Mouse (Mus musculus) gastrocnemius, adult 18-20 months (tissue): Measurements from ENCODE around the gene Thap8. TPM values are rescaled to one million over a fixed set of nuclear protein-coding genes. Genes with fewer than 3 reads are reported as not detected.

Experiments used
- DNase-seq: peaks from one replicate; pipeline ENCODE4 v3.0.0; 2021; ENCODE audit warnings: low spot score
- total RNA-seq, 2 experiments: library from RNA; stranded (reverse); gene quantifications; 2 replicates each; pipeline ENCODE4 v1.2.3; 2021

Gene Thap8
- total RNA-seq, 2 experiments from 2014 or later, result not detected

DNA sequence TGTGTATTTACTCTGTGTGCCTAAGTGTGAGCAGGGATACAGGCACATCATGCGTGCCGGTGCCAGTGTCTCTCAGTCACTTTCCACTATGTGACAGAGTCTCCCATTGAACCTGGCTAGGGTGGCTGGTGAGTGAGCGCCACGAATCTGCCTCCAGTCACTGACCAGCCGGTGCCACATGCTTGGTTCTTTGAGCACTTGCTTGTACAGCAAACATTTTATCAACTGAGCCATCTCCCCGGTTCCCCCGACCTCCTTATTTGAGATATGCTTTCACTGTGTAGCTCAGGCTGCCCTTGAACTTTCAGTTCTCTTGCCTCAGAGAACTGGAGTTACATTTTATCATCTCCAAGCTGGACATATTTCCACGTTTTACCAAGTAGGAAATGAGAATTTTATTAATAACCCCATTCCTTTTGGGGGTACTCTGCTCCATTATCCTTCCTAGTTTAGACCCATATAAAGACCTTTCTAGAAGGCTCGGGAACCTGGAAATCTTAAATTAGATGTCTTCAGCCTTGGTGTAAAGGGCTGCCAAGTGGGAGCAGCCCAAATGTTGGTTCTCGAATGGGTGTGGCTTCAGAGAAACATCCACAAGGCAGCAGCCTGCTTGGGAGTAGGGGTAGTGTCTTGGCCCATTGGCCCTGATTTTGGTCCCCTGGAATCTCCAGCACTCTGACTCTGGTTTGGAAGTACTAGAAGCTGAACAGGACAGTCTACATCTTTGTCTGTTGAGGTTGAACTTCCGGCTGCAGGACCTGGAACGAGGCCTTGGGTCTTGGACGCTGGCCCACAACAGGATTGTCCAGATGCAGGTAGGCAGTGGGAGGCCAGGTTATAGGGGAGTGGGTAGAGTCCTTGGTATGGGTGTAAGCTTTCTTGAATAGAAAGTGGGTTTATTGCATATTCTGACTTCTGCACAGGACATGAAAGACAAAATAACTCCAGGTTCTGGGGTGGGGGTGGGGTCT is 36.0 kb downstream of the Thap8 start:
- DNase-seq, result no peak

- no peak for DNase-seq
Measured at GRCm38 (mm10) chr7:30318142-30318541, 38.2 kb downstream of the Thap8 start.

- no peak for DNase-seq
Measured at GRCm38 (mm10) chr7:30320946-30321345, 41.1 kb downstream of the Thap8 start.

- DNase-seq, result peak; percentile 62
Measured at GRCm38 (mm10) chr7:30321539-30322284, 41.8 kb downstream of the Thap8 start, which contains the start of gene E130208F15Rik. E130208F15Rik (plus strand) TSS chr7:30321740.

- DNase-seq, result peak; percentile 98
Measured at GRCm38 (mm10) chr7:30322285-30322667, 42.4 kb downstream of the Thap8 start.

GRCm38 (mm10) chr7:30322865-30323264 is 43.0 kb downstream of the Thap8 start:
- no peak for DNase-seq

DNA sequence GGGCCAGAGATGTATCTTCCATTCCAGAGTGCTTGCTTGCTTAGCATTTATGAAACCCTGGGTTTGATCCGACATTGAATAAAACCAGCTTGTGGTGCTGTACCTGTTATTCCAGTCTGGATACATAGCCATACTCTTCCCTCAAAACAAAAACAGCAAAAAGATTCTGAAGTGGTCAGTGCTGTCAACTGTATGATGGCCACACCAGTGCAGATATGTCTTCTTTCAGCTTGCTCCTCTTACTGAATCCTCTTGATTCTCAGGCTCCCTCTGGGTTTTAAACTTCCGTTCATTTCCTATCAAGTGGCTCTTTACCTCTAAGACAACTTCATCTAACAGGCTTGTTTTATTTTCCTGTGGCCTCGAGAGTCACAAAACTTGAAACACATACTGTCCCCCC is 43.9 kb downstream of the Thap8 start, which contains the start of gene Sdhaf1:
Sdhaf1 (minus strand) TSS at position 101 of the 400 bp plus-strand sequence.
- no peak for DNase-seq

DNA sequence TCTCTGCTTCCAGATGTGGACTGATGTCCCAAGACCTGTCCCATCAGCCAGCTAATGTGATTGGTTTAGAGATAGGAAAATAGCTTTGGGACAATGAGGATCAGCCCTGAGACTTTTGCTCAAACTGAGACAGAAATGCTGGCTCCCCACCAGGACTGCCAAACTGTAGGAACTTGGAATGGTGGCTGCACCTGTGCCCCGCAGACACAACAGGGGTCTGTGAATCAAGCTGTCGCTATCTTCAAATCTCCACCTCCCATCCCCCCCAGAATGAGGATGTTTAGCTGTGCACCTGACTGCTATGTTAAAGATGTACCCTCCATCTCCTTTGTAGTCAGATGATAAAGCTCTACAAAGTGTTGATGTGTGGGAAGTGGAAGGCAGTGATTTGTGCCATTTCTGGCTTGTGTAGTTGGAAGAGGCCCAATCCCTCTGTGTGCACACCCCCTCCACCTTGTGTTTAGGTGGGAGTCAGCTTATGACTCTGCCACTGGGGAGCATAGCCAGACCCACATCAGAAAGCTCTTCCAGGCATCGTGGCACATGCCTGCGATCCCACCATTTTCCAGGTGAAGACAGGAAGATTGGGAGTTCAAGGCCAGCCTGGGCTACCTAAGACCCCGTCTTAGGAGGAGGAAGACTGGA is 44.5 kb downstream of the Thap8 start:
- DNase-seq, result no peak

DNA sequence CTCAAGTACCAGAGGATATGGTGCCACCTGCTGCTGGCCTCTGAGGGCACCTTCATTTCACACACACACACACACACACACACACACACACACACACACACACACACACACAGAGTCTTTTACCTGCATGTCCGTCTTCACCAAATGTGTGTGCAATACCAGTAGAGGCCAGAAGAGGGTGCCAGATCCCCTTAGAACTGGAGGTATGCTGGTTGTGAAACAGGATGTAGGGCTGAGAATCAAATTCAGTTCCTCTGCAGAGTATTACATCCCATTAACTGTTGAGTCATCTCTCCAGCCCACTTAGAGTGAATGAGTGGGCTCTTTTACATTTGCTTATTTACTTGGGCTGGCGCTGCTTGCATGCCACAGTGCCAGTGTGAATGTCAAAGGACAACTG is 45.5 kb downstream of the Thap8 start:
- DNase-seq, result peak; percentile 25

DNA sequence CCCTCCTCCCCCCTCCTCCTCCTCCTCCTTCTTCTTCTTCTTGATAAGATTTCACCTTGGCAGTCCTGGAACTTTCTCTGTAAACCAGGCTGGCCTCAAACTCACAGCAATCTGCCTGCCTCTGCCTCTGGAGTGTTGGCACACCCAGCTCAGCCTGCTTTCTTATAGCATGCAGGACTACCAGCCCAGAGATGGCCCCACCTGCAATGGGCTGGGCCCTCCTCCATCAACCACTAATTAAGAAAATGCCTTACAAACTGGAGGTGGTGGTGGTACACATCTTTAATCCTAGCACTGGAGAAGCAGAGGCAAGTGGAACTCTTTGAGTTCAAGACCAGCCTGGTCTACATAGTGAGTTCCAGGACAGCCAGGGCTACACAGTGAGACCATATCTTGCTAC is 46.5 kb downstream of the Thap8 start:
- DNase-seq, result no peak

GRCm38 (mm10) chr7:30327140-30327539 is 47.2 kb downstream of the Thap8 start:
- no peak for DNase-seq

GRCm38 (mm10) chr7:30328379-30328778 is 48.5 kb downstream of the Thap8 start:
- DNase-seq, result no peak

DNA sequence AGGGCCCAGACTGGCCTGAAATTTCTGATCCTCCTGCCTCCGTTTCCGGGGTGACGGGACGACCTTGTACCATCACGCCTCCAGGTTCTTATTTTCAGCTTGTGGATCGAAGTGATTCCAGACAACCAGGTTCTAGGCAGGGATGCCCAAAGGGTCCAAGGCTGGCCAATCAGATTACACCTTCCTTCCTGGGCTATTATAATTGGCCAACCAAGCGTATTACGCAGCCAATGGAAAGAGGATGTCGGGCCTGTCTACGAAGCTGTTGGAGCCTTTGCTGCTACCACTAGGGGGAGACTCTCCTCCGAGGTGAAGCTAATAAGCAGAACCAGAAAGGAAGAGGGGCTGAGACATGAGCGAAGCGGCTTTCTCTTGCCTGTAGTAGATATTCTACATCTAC is 52.0 kb downstream of the Thap8 start:
- peak; percentile 64 for DNase-seq

DNA sequence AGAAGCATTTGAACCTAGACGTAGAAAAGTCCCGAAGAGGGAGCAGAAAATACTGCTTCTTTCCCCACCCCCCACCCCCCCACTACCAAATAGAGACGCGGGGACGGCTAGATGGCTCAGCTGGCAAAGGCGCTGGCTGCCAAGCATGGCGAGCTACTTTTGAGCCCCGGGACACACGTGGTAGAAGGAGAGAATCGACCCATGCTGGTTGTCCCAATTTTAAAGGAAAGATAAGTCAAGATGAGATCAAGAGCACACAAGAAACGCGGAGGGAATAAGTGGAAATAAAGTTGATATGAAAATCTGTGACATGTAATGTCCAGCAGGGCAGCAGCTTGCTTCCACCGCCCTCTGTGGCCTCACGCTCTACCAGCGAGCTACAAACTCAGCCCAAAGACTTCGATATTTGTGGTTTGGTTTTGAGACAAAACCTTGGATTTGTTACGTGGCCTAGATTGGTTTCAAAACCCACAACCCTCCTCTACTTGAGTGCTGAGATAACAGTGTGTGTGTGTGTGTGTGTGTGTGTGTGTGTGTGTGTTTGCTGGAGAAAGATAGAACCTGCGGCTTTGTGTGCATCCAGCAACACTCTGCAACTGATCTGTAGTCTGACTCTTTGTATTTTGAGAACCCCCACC is 52.8 kb downstream of the Thap8 start:
- no peak for DNase-seq

- peak; percentile 41 for DNase-seq
Measured at GRCm38 (mm10) chr7:30333436-30333835, 53.5 kb downstream of the Thap8 start.

- DNase-seq, result no peak
Measured at GRCm38 (mm10) chr7:30334563-30334962, 54.7 kb downstream of the Thap8 start.

GRCm38 (mm10) chr7:30335688-30336087 is 55.8 kb downstream of the Thap8 start:
- no peak for DNase-seq

DNA sequence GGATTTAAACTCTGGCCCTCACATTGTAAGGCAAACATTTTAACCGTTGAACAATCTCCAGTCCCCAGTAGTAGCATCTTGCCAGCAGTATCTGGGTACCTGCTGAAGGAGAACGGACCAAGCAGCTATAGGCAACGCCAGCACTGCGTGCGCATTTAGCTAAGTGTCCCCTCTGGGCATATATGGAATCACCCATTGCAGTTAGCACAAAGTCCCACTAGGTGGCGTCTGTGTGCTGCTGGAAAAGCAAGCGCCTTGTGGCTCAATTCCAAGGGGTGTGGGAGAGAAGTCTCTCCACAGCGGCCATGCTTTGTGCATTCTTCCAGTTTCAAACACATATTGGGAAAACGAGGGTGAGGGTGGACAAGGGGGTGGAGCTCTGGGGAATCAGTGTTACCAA is 56.5 kb downstream of the Thap8 start:
- peak; percentile 81 for DNase-seq

GRCm38 (mm10) chr7:30339432-30340109 is 59.7 kb downstream of the Thap8 start:
- no peak for DNase-seq
